Mouse (Mus musculus) right cerebral cortex, adult 18-20 months (tissue): ENCODE results near the gene Naa50.

Experiments
- DNase-seq: peaks from one replicate; pipeline ENCODE4 v3.0.0; 2022; ENCODE audit warnings: mixed read lengths

The Naa50 gene

GRCm38 (mm10) chr16:44141483-44141882 is 1.9 kb downstream of the Naa50 start:
- DNase-seq: peak; percentile 33

DNA sequence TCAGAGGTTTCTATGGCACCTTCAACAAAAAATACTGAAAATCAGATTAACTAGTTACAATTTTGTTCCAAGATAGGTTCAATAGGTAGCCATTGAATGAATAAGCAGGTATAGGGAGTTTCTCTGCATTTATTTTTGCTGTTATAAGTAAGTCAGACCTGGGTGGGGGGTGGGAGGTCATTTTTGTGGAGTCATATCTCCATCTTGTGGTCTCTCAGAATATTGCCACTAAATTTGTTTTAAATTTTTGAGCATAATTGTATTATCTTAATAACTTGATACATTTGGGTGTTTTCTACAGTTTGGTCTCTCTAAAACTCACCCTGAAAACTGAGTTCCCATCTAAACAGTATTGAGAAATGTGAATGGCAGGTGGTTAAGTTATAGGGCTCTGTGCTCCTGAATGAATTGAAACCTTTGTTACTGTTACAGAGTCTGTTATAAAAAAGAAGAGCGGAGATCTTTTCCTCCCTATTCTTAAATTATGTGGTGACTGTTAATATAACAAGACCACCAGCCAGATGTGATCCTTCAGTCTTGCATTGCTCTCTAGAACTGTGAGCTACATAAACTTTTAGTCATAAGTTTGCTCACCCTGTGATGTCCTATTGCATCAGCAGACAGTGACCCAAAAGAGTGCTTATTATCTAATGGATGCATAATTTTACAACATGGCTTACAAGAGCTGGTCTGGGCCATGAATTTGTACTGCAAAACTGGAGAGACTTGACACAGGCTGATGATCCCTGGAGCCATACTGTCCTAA is 9.6 kb downstream of the Naa50 start:
- no peak for DNase-seq

GRCm38 (mm10) chr16:44154497-44155057 is 14.9 kb downstream of the Naa50 start:
- no peak for DNase-seq

GRCm38 (mm10) chr16:44159325-44159724 is 19.7 kb downstream of the Naa50 start:
- DNase-seq: no peak

DNA sequence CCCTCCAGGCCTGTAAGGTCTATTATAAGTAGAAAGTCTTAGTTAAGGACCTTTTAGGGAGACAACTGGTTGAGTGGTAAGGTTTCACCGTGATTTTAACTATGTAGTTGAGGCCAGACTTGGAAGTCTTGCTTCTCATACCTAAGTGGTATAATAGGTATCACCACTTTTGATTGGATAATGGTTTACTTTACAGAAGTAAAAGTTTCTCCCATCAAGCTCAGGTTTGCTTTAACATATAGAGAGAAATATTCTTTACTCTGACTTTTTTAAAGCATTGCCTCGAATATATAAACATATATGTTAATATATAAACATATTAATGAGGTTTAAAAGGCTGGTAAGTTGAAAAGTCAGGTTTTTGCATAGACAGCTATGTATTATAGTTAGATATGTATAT is 24.2 kb downstream of the Naa50 start:
- DNase-seq: no peak

DNA sequence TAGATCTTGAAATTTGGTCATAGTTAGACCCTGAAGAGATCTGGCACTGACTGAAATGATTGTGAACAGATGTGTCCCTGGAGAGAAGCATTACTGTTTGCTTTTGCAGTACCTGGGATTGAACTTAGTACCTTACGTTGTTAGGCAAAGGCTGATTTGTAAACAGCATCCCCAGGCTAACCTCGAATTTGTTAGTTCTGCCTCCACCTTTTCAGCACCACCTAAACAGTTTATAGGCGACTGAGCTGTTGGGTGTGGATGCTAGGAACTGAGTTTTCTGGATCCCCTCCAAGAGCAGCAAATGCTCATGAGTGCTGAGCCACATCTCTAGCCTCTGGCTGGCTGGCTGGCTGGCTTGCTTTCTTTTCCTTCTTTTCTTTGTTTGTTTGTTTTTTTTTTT is 25.6 kb downstream of the Naa50 start:
- DNase-seq: no peak

DNA sequence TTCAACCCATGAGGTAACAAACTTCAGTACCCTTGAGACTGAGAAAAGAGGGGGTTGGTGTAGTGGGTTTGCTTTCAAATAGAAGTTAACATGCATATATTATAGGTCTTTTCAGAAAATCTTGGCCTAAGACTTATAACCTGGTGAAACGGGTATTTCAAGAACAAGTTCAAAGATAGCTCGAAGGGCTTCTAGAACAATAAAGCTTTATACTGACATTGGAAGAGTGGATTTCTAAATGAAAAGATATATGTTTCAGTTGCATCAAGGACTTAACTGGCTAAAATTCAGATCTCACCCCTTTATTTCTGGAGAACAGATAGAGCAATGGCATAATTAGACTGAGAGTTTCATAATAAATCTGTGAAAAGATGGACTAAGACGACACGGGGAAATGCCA is 29.4 kb downstream of the Naa50 start:
- DNase-seq: no peak

DNA sequence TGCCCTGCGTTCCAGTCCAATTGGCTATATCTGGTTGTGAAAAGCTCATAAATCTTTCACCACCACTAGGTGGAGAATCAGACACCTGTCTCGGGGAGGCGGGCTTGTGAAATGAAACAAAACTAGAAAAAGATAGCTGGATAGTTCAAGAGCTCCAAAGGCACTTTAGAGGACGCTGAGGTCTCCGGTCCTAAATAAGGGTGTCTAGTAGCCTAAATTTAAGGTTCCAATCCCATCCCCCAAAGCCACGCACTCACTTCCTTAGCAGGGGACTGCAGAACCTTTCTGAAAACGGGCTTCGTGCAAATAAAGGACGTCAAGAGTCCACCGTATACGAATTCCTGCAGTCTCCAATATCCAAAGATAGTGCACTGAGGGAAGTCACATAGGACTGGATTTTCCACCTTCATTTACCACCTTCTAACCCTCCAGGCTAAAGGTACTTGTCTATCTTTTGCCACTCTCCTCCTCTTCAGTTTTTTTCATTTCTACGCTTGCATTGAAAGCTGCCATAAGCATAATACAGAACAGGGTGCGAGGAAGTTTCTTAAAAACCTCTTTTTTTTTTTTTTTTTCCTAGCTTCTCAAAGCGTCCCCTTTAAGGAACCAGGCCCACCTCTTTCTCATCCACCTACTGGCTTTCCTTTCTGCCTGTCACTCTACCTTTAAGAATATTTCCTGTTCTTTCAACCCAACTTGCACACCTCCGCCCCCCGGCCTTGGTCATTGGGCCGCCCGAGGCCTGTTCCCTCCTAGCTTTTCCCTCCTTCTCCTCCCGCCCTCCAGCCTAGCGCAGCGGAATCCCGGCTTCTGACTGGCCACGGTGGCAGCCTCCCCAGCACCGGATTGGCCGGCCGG is 32.9 kb downstream of the Naa50 start:
- peak; percentile 100 for DNase-seq

DNA sequence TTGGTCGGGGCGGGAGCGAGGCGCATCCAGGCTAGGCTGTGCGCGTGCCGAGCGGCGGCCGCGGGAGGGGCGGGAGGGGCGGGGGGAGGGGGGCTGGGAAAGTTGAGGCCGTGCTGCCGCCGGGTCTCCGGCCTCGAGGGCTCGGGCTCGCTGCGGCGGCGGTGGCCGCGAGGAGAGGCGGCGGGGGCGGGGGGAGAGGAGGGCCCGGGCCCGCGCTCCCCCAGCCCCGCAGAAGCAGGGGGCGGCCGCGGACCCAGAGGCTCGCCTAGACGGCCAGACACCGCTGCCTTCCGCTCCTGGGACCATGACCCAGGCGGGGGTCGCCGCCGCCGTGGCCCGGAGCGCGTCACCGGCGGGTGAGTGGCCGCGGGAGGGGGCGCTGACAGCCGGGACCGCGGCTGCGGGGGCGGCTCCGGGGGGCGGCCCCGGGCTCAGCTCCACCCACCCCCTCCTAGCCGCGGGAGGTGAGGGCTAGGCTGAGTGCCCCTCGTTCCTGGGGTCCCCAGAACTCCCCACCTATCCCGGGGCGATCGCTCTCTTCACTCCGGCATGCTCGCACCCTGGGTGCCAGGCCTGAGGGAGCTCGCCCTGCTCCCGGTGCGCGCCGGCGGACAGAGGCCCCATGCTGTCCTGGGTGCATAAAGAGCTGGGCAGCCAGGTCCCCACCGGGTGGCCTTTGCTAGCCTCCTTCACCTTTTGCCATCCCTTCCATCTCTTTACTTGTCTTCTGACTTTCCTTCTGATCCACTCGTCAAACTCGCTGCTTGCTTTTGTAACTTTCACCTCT is 33.7 kb downstream of the Naa50 start, which contains the start of gene Usf3:
Gene Usf3 (plus strand): TSS at position 92 of the 787 bp plus-strand sequence.
- DNase-seq: peak; percentile 45

DNA sequence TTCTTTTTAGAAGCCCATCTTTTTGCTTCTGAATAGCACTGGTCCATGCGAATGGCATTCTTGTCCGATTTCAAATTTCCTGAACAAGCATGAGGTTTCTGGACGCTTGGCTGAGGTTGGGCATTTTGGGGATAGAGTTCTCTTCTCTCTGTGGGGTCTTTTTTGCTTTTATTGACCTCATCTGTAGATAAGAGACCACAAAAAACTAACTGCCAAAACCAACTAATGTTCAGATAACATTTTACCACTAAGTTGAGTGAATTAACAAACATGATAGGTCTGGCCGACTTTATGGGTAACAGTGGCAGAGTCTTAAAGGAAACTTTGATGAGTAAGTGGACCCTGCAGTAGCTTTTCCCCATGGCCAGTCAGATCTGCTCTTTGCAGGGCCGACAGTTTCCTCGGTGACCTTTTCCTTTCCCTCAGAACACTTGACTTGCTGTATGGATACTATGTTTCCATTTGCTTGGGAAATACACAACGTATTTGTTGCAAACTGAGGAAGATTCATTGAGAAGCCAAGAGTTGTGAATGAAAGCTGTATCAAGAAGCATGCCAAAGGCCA is 34.4 kb downstream of the Naa50 start:
- DNase-seq: no peak

DNA sequence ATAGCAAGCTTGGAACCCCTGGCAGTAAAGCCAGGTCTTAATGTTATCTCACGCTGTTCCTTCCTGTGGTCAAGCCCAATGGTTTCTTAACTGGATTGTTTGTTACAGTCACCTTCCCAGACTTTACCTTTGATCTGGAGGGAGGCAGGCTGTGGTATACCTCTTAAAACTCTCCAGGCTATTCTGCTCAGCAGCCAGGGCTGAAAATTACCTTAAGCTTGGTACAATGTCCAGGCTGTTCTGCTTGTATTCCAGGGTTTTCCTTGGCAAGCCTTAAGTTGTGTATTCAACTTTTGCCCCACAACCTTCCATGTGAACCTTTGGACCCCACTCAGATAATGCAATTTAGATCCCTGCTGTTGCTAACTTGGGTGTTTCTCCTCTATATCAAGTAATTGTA is 35.4 kb downstream of the Naa50 start:
- no peak for DNase-seq

- no peak for DNase-seq
Measured at GRCm38 (mm10) chr16:44176511-44176910, 36.9 kb downstream of the Naa50 start.

DNA sequence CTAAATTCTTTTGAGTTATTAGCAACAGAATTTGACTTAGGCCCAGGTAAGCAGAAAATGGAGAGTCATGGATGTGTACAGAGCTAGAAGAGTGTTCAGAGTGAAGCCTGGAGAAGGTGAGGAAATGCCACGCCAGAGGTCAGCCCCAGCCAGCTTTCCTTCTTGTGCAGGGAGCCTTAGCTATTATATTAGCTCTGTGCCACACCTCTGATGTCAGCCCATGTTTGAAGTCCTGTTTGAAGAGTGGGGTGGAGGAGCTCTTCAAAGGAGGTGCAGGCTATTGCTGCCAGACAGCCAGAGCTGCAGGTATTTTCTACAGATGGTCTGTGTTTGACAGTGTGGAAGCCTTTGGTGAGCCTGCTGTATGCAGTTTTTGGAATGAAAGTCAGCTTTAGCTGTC is 38.9 kb downstream of the Naa50 start:
- no peak for DNase-seq

- DNase-seq: no peak
Measured at GRCm38 (mm10) chr16:44182597-44182996, 43.0 kb downstream of the Naa50 start.

DNA sequence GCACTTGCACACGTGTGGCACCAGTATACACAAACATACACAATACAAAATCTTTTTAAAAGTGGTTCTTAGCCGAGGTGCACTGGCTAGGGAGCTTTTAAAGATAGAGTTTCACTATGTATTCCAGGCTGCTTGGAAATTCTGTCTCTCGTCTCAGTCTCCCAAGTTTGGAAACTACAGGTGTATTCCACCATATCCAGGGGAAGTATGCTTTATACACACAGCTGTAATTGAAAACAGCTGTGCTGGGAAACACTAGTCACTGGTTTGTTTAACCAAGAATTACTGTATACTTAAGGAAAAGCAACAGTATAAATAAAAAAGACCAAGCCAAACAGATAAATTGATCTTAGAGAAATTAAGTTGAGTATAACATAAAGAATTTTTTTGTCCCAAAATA is 45.1 kb downstream of the Naa50 start:
- DNase-seq: no peak

GRCm38 (mm10) chr16:44187172-44187571 is 47.5 kb downstream of the Naa50 start:
- DNase-seq: no peak

- DNase-seq: no peak
Measured at GRCm38 (mm10) chr16:44188766-44189165, 49.1 kb downstream of the Naa50 start.

DNA sequence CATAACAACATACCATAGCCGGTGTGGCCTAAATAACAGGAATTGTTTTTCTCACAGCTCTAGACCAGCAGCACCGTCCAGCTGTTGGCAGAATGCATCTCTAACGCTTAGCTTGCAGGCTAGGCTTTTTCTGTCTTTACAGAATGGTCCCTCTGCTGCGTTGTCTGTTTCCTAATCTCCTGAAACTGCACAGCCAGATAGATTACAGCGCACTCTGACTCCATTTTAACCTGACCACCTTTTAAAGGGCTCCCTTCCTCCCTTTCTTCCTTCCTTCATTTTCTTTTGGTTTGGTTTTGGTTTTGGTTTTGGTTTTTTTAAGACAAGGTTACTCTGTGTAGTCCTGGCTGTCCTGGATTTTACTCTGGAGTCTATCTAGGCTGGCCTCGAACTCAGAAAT is 50.4 kb downstream of the Naa50 start:
- no peak for DNase-seq

- DNase-seq: no peak
Measured at GRCm38 (mm10) chr16:44190968-44191367, 51.3 kb downstream of the Naa50 start.

GRCm38 (mm10) chr16:44199066-44199703 is 59.6 kb downstream of the Naa50 start:
- DNase-seq: no peak

- no peak for DNase-seq
Measured at GRCm38 (mm10) chr16:44200146-44200545, 60.5 kb downstream of the Naa50 start.

- no peak for DNase-seq
Measured at GRCm38 (mm10) chr16:44204331-44204730, 64.7 kb downstream of the Naa50 start.
